Mouse (Mus musculus) forebrain, embryonic 11.5 days (tissue): ENCODE measurements at regions not wholly inside any gene's neighbourhood (a gene's known extent, or its start where the extent isn't known, plus 50 kb on each side); places are given as distances from the start of the nearest gene placed in this dataset.

ENCODE experiments used
- ATAC-seq: fragments of 200-750 bp; cut with Nextera tagmentation; replicated peaks from 2 replicates; pipeline ENCODE4 v1.8.0; 2017; ENCODE audit warnings: moderate TSS enrichment; ENCODE audit not compliant: low FRiP score
- DNase-seq: peaks from one replicate; pipeline ENCODE4 v3.0.0-alpha.2; 2017; ENCODE audit warnings: low spot score
- H3K27ac ChIP-seq: fragments of 300-500 bp; sonication (generic); 2 replicates; pipeline ENCODE4 v1.5.1; 2014; ENCODE audit warnings: low read depth, low read length
- H3K27me3 ChIP-seq: fragments of 300-500 bp; sonication (generic); 2 replicates; pipeline ENCODE4 v1.6.1; 2014; ENCODE audit warnings: mild to moderate bottlenecking, low read length, mixed read lengths; ENCODE audit not compliant: control insufficient read depth, insufficient read depth
- H3K36me3 ChIP-seq: fragments of 300-500 bp; sonication (generic); 2 replicates; pipeline ENCODE4 v1.6.1; 2014; ENCODE audit warnings: mild to moderate bottlenecking, low read length, moderate library complexity, mixed read lengths; ENCODE audit not compliant: control insufficient read depth, insufficient read depth
- H3K4me1 ChIP-seq: fragments of 300-500 bp; sonication (generic); replicated peaks from 2 replicates; pipeline ENCODE4 v1.6.1; 2014; ENCODE audit warnings: low read length, mixed read lengths; ENCODE audit not compliant: control insufficient read depth, insufficient read depth
- H3K4me2 ChIP-seq: fragments of 300-500 bp; sonication (generic); 2 replicates; pipeline ENCODE4 v1.6.1; 2014; ENCODE audit warnings: low read depth, mild to moderate bottlenecking, low read length, moderate library complexity, mixed read lengths; ENCODE audit not compliant: severe bottlenecking
- H3K4me3 ChIP-seq: fragments of 300-500 bp; sonication (generic); 2 replicates; pipeline ENCODE4 v1.5.1; 2014; ENCODE audit warnings: low read depth, low read length
- H3K9ac ChIP-seq: fragments of 300-500 bp; sonication (generic); 2 replicates; pipeline ENCODE4 v1.6.1; 2014; ENCODE audit warnings: low read length
- H3K9me3 ChIP-seq: fragments of 300-500 bp; sonication (generic); 2 replicates; pipeline ENCODE4 v1.6.1; 2016; ENCODE audit warnings: low read length, mixed read lengths; ENCODE audit not compliant: control insufficient read depth
- WGBS: fragments of 180-500 bp; shearing (Covaris S2); extraction: QIAGEN DNeasy Blood & Tissue Kit; methylation state at CpG from one replicate; pipeline ENCODE4 v1.1.7; 2014; 5-methylcytosine and 5-hydroxymethylcytosine counted together

GRCm38 (mm10) chr3:100773237-100773636, 52.0 kb upstream of the Vtcn1 start:
- Histone ChIP-seq H3K4me3 (no peak overlapping the region), H3K4me2 (no peak overlapping the region), H3K36me3 (no peaks in the 10 kb centered on the region), H3K4me1 (no peaks in the 10 kb centered on the region), H3K9me3 (no peaks in the 10 kb centered on the region), H3K9ac (no peak overlapping the region), H3K27ac (no peak overlapping the region), H3K27me3 (no peaks in the 10 kb centered on the region)
- 72% methylated on average over 6 of the region's 6 CpGs for WGBS
- ATAC-seq: no peak
- no peak for DNase-seq

DNA sequence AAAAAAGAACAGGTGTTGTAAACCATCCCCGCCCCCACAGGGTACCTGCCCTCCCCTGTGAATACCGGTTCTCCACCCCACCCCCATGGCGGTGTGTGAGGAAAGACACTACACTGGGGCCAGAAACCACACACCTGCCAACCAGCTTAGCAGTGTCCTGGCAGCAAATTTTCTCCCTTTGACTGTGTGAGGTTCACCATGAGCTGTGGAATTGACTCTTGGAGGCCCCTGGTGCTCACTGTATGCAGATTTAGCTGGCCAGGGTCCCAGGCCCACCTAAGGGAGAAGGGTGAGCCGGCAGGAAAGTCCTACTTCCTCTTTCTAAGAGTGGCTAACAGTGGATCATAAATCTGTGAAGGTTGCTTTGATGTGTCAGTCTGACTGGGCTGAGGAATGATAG, 53.9 kb upstream of the Vtcn1 start:
- no peak overlapping the region for H3K27ac ChIP-seq
- no peaks in the 10 kb centered on the region for H3K27me3 ChIP-seq
- H3K36me3 ChIP-seq: no peaks in the 10 kb centered on the region
- 90% methylated on average over 4 of the region's 4 CpGs for WGBS
- H3K4me3 ChIP-seq: no peak overlapping the region
- H3K9me3 ChIP-seq: no peaks in the 10 kb centered on the region
- H3K4me2 ChIP-seq: no peak overlapping the region
- H3K9ac ChIP-seq: no peak overlapping the region
- H3K4me1 ChIP-seq: no peaks in the 10 kb centered on the region
- DNase-seq: no peak
- ATAC-seq: no peak

GRCm38 (mm10) chr3:100770841-100771240, 54.4 kb upstream of the Vtcn1 start:
- Histone ChIP-seq H3K36me3 (no peaks in the 10 kb centered on the region), H3K9ac (no peak overlapping the region), H3K4me1 (no peaks in the 10 kb centered on the region), H3K4me2 (no peak overlapping the region), H3K9me3 (no peaks in the 10 kb centered on the region), H3K27ac (no peak overlapping the region), H3K4me3 (no peak overlapping the region), H3K27me3 (no peaks in the 10 kb centered on the region)
- WGBS: 91% methylated on average over 3 of the region's 3 CpGs
- no peak for ATAC-seq
- DNase-seq: no peak

- Histone ChIP-seq H3K9me3 (no peaks in the 10 kb centered on the region), H3K9ac (no peak overlapping the region), H3K27me3 (no peaks in the 10 kb centered on the region), H3K36me3 (no peaks in the 10 kb centered on the region), H3K27ac (no peak overlapping the region), H3K4me2 (no peak overlapping the region), H3K4me1 (no peaks in the 10 kb centered on the region), H3K4me3 (no peak overlapping the region)
- no peak for DNase-seq
- no peak for ATAC-seq
- 86% methylated on average over 4 of the region's 4 CpGs for WGBS
Measured at GRCm38 (mm10) chr3:100769146-100769545, 56.1 kb upstream of the Vtcn1 start.

DNA sequence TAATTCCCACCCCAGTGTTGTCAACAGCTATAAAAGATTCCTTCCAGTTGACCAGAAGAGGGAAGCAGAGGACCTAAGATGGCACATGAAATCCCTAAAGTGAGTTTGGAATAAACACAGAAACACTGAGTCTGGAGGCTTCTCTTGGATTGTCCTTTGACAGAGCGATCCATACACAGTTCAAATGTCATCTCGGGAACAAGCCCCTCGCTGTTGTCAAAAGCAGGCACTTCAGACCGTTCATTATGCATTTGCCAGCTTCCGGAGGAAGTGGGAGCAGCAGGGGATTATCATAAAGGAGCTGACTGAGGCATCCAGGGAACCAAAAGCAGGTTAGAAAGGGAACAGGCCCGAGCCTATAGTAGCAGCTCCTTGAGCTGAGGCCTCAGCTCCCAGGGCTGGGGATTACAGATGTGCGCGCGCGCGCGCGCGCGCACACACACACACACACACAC, 57.1 kb upstream of the Vtcn1 start:
- Histone ChIP-seq H3K4me1 (no peaks in the 10 kb centered on the region), H3K36me3 (no peaks in the 10 kb centered on the region), H3K27me3 (no peaks in the 10 kb centered on the region), H3K4me3 (no peak overlapping the region), H3K9me3 (no peaks in the 10 kb centered on the region), H3K4me2 (peak overlapping the region; percentile 24; the same call in 1 of the 2 replicates), H3K27ac (no peak overlapping the region), H3K9ac (peak overlapping the region; percentile 35; the same call in 1 of the 2 replicates)
- 31% methylated on average over 15 of the region's 15 CpGs for WGBS
- DNase-seq (peak; percentile 54), ATAC-seq (peak; percentile 80)

DNA sequence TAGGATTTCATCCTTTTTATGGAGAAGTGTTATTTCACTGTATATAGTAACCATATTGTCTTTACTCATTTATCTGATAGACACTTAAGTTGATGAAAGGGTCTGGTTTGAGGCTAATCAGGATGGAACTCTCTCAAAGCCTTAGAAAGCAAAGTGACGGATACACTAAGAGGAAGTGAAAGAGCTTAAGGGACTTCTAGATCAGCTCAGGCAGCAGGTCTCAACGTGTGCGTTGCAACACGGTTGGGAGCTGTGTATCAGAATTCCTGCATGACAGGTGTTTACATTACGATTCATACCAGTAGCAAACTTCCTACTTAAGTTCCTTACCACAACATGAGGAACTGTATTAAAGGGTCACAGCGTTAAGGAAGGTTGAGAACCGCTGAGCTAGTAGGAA, 59.9 kb upstream of the Vtcn1 start:
- Histone ChIP-seq H3K27me3 (no peaks in the 10 kb centered on the region), H3K4me3 (no peak overlapping the region), H3K4me1 (no peaks in the 10 kb centered on the region), H3K27ac (no peak overlapping the region), H3K36me3 (no peaks in the 10 kb centered on the region), H3K9ac (no peak overlapping the region), H3K9me3 (no peaks in the 10 kb centered on the region), H3K4me2 (no peak overlapping the region)
- DNase-seq (no peak), ATAC-seq (no peak)
- WGBS: 88% methylated on average over 7 of the region's 7 CpGs

GRCm38 (mm10) chr3:100762895-100763294, 62.4 kb upstream of the Vtcn1 start:
- Histone ChIP-seq H3K27ac (no peak overlapping the region), H3K4me1 (no peaks in the 10 kb centered on the region), H3K27me3 (no peaks in the 10 kb centered on the region), H3K9me3 (no peaks in the 10 kb centered on the region), H3K4me3 (no peak overlapping the region), H3K4me2 (no peak overlapping the region), H3K9ac (no peak overlapping the region), H3K36me3 (no peaks in the 10 kb centered on the region)
- ATAC-seq: no peak
- DNase-seq: no peak

- DNase-seq (no peak), ATAC-seq (no peak)
- Histone ChIP-seq H3K9ac (no peak overlapping the region), H3K36me3 (no peaks in the 10 kb centered on the region), H3K4me3 (no peak overlapping the region), H3K4me1 (no peaks in the 10 kb centered on the region), H3K27me3 (no peaks in the 10 kb centered on the region), H3K27ac (no peak overlapping the region), H3K9me3 (no peaks in the 10 kb centered on the region), H3K4me2 (no peak overlapping the region)
- 70% methylated on average over 3 of the region's 3 CpGs for WGBS
Measured at GRCm38 (mm10) chr3:100759091-100759941, 65.9 kb upstream of the Vtcn1 start.

DNA sequence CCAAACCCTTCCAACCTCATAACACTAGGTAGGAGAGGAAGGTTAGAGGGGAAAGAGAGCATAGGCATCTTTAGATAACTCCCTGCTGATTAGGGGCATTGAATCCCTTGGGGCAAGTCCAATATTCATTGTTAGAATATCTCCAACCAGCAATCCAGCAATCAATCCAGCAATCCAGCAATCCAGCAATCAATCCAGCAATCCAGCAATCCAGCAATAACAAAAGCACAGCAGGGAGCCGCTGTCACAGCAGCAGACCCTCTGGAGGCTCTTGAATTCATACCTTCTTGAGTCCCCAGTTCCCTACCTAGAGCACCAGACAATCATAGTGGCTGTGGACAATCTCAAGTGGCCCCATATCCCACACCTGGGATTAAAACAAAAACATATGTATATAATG, 69.4 kb upstream of the Man1a2 start:
- no peak for ATAC-seq
- H3K9me3 ChIP-seq: no peaks in the 10 kb centered on the region
- no peaks in the 10 kb centered on the region for H3K4me1 ChIP-seq
- no peak overlapping the region for H3K9ac ChIP-seq
- 79% methylated on average over 1 of the region's 1 CpGs for WGBS
- no peak overlapping the region for H3K4me2 ChIP-seq
- H3K36me3 ChIP-seq: no peaks in the 10 kb centered on the region
- H3K27ac ChIP-seq: no peak overlapping the region
- DNase-seq: no peak
- no peaks in the 10 kb centered on the region for H3K27me3 ChIP-seq
- H3K4me3 ChIP-seq: no peak overlapping the region
